Mouse (Mus musculus): ENCODE data around the gene Syn2.

DNA sequence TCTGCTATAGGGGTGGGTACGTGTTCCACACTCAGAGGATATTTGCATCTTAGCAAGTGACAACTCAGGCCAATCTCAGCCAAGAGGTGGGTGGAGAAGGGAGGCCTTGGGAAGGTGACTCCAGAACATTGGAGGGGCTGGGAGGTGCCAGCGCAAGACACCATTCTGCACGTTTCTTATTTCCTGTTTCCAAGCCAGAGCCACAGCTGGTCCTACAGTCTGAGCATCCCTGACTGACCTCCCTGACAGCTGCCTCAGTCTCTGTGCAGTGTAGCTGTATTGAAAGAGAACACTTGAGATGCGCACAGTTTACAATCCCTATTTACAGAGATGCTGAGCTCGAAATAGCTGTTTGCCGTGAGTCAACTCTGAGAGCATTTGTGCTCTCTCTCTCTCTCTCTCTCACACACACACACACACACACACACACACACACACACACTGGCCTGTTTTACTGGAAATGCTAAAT, 187.2 kb downstream of the Syn2 start:
- no peak for TF ChIP-seq CTCF (IDR thresholded peaks at IDR 0.05)
- no peak for TF ChIP-seq POLR2A (IDR thresholded peaks at IDR 0.05; ENCODE audit: insufficient read depth, low read depth, low read length)
- TF ChIP-seq EP300 (IDR thresholded peaks at IDR 0.05; ENCODE audit: insufficient read depth, low read depth, low read length), result no peak
